Mouse (Mus musculus): ENCODE measurements around the gene Fnbp1.

- TF ChIP-seq CTCF (IDR thresholded peaks at IDR 0.05; ENCODE audit: extremely low read depth, insufficient read depth, low read length) = no peak
- TF ChIP-seq POLR2A (IDR thresholded peaks at IDR 0.05; ENCODE audit: extremely low read depth, insufficient read depth, low read length) = no peak
Measured at GRCm38 (mm10) chr2:30994853-30995252, 147.0 kb downstream of the Fnbp1 start.

Data from cortical plate, adult 2 months (tissue).